Mouse (Mus musculus) cerebellum, adult 2 months (tissue): Measurements from ENCODE around the gene Astn1. TPM values are rescaled to one million over a fixed set of nuclear protein-coding genes. Genes with fewer than 3 reads are reported as not detected.

Experiments
- DNase-seq, 2 experiments: peaks; one replicate each; pipeline ENCODE4 v3.0.0; 2021
- H3K27ac ChIP-seq: fragments of 200-500 bp; 2 replicates; pipeline ENCODE4 v1.5.1; 2012; ENCODE audit warnings: low read length, control low read depth, inconsistent platforms; ENCODE audit not compliant: insufficient read depth
- H3K27me3 ChIP-seq: fragments of 200-500 bp; 2 replicates; pipeline ENCODE4 v1.6.1; 2012; ENCODE audit warnings: inconsistent platforms, mild to moderate bottlenecking, low read length, moderate library complexity; ENCODE audit not compliant: control insufficient read depth, insufficient read depth
- H3K4me1 ChIP-seq: fragments of 200-500 bp; 2 replicates; pipeline ENCODE4 v1.6.1; 2011; ENCODE audit warnings: low read length; ENCODE audit not compliant: control insufficient read depth, insufficient read depth
- H3K4me3 ChIP-seq: fragments of 200-500 bp; replicated peaks from 2 replicates; pipeline ENCODE3; 2011; ENCODE audit warnings: mild to moderate bottlenecking, low read depth, low read length, control low read depth; ENCODE audit not compliant: insufficient read depth
- CTCF ChIP-seq: fragments of 200-500 bp; IDR thresholded peaks from 2 replicates; pipeline ENCODE4 v1.5.1; 2011; ENCODE audit warnings: low read depth, mild to moderate bottlenecking, control low read depth, low read length, moderate library complexity, borderline replicate concordance; ENCODE audit not compliant: insufficient read depth
- POLR2A ChIP-seq: fragments of 200-500 bp; IDR thresholded peaks from 2 replicates; pipeline ENCODE4 v1.6.1; 2011; ENCODE audit warnings: low read length, control low read depth, borderline replicate concordance; ENCODE audit not compliant: insufficient read depth
- WGBS: fragments of 180-500 bp; shearing (Covaris S2); methylation state at CpG from one replicate; pipeline ENCODE4 v1.1.7; 2018; 5-methylcytosine and 5-hydroxymethylcytosine counted together
- polyA plus RNA-seq: library from polyadenylated mRNA; depleted of rRNA; stranded (reverse); fragments of >200 nt; gene quantifications from 2 replicates; pipeline ENCODE4 v1.2.3, GENCODE M21; 2012

Gene Astn1
- polyA plus RNA-seq, 1 experiment, result 32.2 TPM

DNA sequence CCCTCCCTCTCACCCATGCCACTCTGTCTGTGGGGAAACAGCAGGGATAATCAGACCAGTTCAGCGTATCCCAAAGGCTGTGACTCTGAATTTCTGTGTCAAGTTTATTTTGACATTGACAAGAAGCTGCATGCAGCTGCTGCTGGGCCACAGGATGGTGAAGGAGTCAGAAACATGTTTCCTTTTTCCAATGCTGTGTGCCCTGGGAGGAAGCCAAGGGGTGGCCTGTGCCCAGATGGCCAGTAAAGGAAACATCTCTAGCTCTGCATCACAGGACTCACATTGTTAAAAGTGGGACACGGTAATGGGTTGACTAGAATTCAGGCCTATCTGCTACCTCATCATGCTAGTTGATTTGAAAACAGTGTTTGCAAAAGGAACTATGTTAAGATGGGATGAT is 279.2 kb downstream of the Astn1 start:
- 45% methylated on average over 2 of the region's 2 CpGs for WGBS
- no peaks in the 10 kb centered on the region for H3K27me3 ChIP-seq
- no peak for TF ChIP-seq CTCF
- no peak for TF ChIP-seq POLR2A
- peak; percentile 23 to 47 for DNase-seq
- no peak overlapping the region for H3K27ac ChIP-seq
- no peak overlapping the region for H3K4me3 ChIP-seq
- no peaks in the 10 kb centered on the region for H3K4me1 ChIP-seq

DNA sequence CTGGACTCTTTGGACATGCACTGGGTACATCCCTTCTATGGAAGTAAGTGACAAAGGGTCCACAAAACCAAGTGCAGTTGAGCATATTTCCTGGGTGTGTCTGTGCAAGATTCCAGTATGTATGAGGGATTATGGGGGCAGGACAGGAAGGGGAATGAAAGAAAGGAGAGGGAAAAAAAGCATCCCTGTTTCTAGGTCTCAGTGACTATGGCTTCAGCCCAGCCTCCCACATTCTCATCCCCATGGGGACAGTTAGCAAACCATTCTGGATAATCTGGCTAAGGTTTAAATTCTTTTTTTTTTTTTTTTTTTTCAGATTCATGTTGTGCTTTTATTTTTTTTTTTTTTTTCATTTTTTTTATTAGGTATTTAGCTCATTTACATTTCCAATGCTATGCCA is 280.2 kb downstream of the Astn1 start:
- Histone ChIP-seq H3K4me1 (no peaks in the 10 kb centered on the region), H3K4me3 (no peak overlapping the region), H3K27me3 (no peaks in the 10 kb centered on the region), H3K27ac (no peak overlapping the region)
- TF ChIP-seq CTCF, result no peak
- no peak for TF ChIP-seq POLR2A
- no peak for DNase-seq

DNA sequence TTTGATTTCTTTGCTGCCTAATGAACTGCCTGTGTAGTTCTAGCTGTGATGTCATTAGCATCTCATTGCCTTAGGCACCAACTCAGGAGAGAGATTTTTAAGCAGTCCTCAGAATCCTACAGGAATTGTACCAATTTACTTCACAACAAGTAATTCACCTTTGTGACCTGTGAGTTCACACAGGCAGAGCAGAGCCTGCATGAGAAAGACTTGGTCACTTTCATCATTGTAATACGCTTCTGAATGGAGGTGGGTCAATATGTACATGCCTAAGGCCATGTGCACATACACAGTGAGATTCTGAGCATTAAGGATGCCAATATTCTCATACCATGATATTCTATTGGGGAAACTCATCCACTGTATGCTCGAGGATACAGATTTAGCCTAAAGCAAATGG is 290.7 kb downstream of the Astn1 start:
- no peak for TF ChIP-seq CTCF
- TF ChIP-seq POLR2A, result no peak
- no peak for DNase-seq
- Histone ChIP-seq H3K27ac (no peak overlapping the region), H3K27me3 (no peaks in the 10 kb centered on the region), H3K4me3 (no peak overlapping the region), H3K4me1 (no peaks in the 10 kb centered on the region)
- WGBS, result 98% methylated on average over 2 of the region's 2 CpGs

DNA sequence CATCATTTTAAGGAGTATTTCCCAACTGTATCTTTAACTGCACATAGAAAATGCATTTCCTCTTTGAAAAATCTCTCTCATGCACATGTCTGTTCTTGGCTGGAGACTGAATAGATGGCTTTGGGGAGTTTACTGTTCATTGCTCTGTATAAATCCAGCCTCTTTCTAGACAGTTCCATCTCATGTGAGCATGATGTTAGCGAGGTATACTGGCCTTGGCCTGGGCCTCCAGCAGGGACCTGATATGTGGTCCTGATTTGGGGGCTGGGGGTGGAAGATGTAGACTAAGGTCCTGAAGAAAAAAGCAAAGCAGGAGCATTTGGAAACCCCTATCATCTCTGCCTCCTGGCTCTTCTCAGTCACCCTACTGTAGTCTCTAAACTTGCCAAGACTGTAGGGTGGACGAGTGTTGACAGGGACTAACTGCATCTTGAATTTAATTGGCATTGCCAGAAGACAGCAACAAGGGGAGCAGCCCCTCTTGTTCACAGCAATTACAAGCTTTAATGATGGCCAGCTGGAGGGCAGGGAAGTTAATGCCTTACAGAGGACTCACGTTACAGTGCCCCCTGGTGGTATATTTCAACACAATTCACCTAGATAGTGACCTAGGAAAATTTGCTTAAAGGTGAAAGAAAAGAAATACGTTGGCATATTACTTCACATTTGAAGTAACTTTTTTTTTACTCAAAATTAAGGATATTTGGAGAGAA is 291.9 kb downstream of the Astn1 start:
- peak; percentile 37 to 53 for DNase-seq
- Histone ChIP-seq H3K4me1 (no peaks in the 10 kb centered on the region), H3K27me3 (no peaks in the 10 kb centered on the region), H3K4me3 (no peak overlapping the region), H3K27ac (no peak overlapping the region)
- WGBS, result 32% methylated on average over 4 of the region's 4 CpGs
- TF ChIP-seq POLR2A, result no peak
- peak; percentile 53 for TF ChIP-seq CTCF

DNA sequence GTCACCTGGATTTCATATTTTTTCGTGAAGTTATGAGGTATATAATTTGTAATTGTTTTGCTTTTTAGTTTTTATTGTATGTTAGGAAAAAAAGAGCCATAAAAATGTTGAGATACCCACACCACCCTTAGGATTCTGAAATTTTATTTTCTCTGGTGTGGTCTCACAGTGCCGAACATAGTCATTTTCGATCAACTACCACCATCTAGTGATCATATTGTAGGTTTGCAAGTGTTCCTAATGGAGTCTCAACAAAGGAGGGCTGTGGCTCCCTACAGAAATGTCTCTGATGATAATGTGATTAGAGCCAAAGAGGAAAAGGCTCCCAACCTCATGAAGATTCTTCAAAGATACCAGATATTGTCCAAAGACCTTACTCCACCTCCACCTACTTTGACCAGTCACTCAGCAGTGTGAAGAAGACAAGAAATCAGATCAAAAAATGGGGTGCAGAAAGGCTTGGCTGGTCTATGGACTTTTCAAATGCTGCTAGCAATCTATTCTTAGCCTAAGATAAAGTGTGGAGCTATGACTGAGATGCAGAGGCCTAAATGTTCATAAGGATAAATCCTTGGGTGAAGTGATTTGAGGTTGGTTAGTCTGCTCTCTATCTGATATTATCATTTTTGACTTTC is 292.6 kb downstream of the Astn1 start:
- Histone ChIP-seq H3K4me3 (no peak overlapping the region), H3K27me3 (no peaks in the 10 kb centered on the region), H3K4me1 (no peaks in the 10 kb centered on the region), H3K27ac (no peak overlapping the region)
- 40% methylated on average over 3 of the region's 3 CpGs for WGBS
- TF ChIP-seq POLR2A, result no peak
- TF ChIP-seq CTCF, result peak; percentile 42; the same call in 1 of the 2 replicates
- DNase-seq, result peak in 1 of 2 experiments; percentile 28

DNA sequence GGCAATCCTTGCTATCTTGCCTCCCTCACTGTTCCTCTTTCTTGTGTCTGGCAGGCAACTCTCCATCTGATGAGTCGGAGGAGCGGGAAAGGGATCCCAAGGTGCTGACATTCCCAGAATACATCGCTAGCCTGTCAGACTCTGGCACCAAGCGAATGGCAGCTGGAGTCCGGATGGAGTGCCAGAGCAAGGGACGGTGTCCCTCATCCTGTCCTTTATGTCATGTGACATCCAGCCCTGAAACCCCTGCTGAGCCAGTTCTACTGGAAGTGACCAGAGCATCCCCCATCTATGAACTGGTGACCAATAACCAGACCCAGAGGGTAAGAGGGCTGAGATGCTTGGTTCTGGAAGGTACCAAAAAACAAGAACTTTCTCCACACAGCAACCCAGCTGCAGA is 294.9 kb downstream of the Astn1 start:
- no peak for DNase-seq
- Histone ChIP-seq H3K4me3 (no peak overlapping the region), H3K27ac (no peak overlapping the region), H3K4me1 (no peaks in the 10 kb centered on the region), H3K27me3 (no peaks in the 10 kb centered on the region)
- WGBS, result 40% methylated on average over 6 of the region's 6 CpGs
- TF ChIP-seq CTCF (no peak), POLR2A (no peak)

DNA sequence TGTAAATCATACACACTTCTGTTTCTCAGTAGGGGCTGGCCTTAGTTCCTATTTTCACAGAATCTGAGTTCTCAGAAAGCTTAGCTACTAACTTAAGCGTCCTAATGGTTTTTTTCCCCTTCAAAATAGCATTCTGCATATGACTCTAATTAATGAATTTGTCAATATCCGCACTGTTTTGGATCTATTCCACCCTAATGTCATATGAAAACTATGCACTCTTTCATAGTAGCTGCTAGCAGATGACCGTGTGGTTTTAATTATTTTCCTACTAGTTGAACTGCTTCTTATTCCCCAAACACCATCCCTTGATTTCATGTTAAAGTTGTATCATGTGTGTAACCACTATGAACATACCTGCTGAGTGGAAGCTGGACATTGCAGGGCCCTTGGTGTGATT is 303.9 kb downstream of the Astn1 start:
- no peak overlapping the region for H3K4me3 ChIP-seq
- 85% methylated on average over 3 of the region's 3 CpGs for WGBS
- H3K27me3 ChIP-seq, result no peaks in the 10 kb centered on the region
- TF ChIP-seq POLR2A (no peak), CTCF (no peak)
- H3K4me1 ChIP-seq, result no peaks in the 10 kb centered on the region
- no peak overlapping the region for H3K27ac ChIP-seq
- DNase-seq, result no peak
